In genomic region chr6:28990210-28990609, GRCm38 (mm10) we compare ENCODE assay signal across 27 mouse cellular contexts.
DNase-seq lines count a peak whose midpoint lies in the region; ATAC-seq and TF ChIP-seq lines count a peak whose summit lies in the region.
"Had no signal": no experiment of that assay in that cellular context is flagged by ENCODE, and none has a peak within 500 bp of the region (broad histone marks: within the 10 kb centered on the region; RNA-seq: fewer than 3 reads in every experiment).

No protein-coding gene starts in this region.

- no peaks in the 10 kb centered on the region for H3K9me3 ChIP-seq in lung, embryonic 15.5 days
- no peaks in the 10 kb centered on the region for H3K9me3 ChIP-seq in CH12.LX (replicated peaks; ENCODE audit: low read length)
- H3K9me3 ChIP-seq: embryonic facial prominence, embryonic 10.5 days; embryonic facial prominence, embryonic 15.5 days; limb, embryonic 12.5 days; midbrain, embryonic 15.5 days; neural tube, embryonic 12.5 days had no signal

- TF ChIP-seq RAD21 in CH12.LX (IDR thresholded peaks at IDR 0.05; ENCODE audit: low read depth, low read length) = no peak

- no peak for DNase-seq in lung, postnatal 36 days
- DNase-seq in CD4-positive helper T cell, adult 2 months (ENCODE audit: low read depth, low spot score) = peak; percentile 26
- peak; percentile 88 for DNase-seq in CH12.LX (ENCODE audit: extremely low read depth)
- peak; percentile 5 for DNase-seq in naive thymus-derived CD4-positive, alpha-beta T cell, adult 2 months (ENCODE audit: low read depth)
- DNase-seq in neural tube, embryonic 10.5 days (ENCODE audit: extremely low spot score, low spot score) = no peak
- no peak for DNase-seq in ovary, adult 18-20 months (ENCODE audit: low spot score)
- DNase-seq: adrenal gland, adult 8-10 months; gastrocnemius, adult 2 months; gastrocnemius, postnatal 36 days; heart, adult 18-20 months; kidney, adult 18-20 months; kidney, postnatal 36 days; right cerebral cortex, postnatal 4 days; thymus, adult 2 months; thymus, postnatal 36 days had no signal

- H3K27me3 ChIP-seq in lung, embryonic 15.5 days = no peaks in the 10 kb centered on the region
- no peaks in the 10 kb centered on the region for H3K27me3 ChIP-seq in CH12.LX (replicated peaks)
- H3K27me3 ChIP-seq: embryonic facial prominence, embryonic 15.5 days; limb, embryonic 12.5 days; midbrain, embryonic 15.5 days; neural tube, embryonic 12.5 days had no signal

- dilution Hi-C loops in CH12.LX (cut with MboI; ENCODE audit: extremely low pct_ligation_motif_present, extremely low pct_unique_long_range_greater_than_20kb, low sequenced_read_pairs) = no loop called here

- no peaks in the 10 kb centered on the region for H3K79me2 ChIP-seq in CH12.LX (replicated peaks; ENCODE audit: control insufficient read depth, extremely low read depth, insufficient read depth, poor library complexity, severe bottlenecking)

- H3K27ac ChIP-seq in lung, embryonic 15.5 days = peak overlapping the region; percentile 12; the same call in 1 of the 2 replicates
- H3K27ac ChIP-seq in CH12.LX (ENCODE audit: insufficient read depth, low read depth) = no peak overlapping the region
- H3K27ac ChIP-seq: embryonic facial prominence, embryonic 10.5 days; embryonic facial prominence, embryonic 15.5 days; gastrocnemius, adult 2 months; hindbrain, embryonic 14.5 days; layer of hippocampus, adult 2 months; limb, embryonic 12.5 days; macrophage; midbrain, embryonic 15.5 days; neural tube, embryonic 12.5 days had no signal

- no peak overlapping the region for H3K4me3 ChIP-seq in lung, embryonic 15.5 days
- no peak overlapping the region for H3K4me3 ChIP-seq in CH12.LX (replicated peaks in 1 of 3; ENCODE audit: low read depth in 2 of 3, low read length in 2 of 3, poor library complexity in 1 of 3)
- H3K4me3 ChIP-seq: embryonic facial prominence, embryonic 10.5 days; embryonic facial prominence, embryonic 15.5 days; gastrocnemius, adult 2 months; heart, embryonic 12.5 days; layer of hippocampus, adult 2 months; left cerebral cortex, adult 2 months; limb, embryonic 12.5 days; midbrain, embryonic 15.5 days; neural tube, embryonic 12.5 days had no signal

- no peak for TF ChIP-seq CTCF in CH12.LX (conservative IDR thresholded peaks at IDR 0.05 in 1 of 2, IDR thresholded peaks at IDR 0.05 in 1 of 2; ENCODE audit: low read depth in 2 of 2, low read length in 2 of 2)

- H3K4me1 ChIP-seq in lung, embryonic 15.5 days = no peaks in the 10 kb centered on the region
- H3K4me1 ChIP-seq in CH12.LX (ENCODE audit: control insufficient read depth in 1 of 2, insufficient read depth in 2 of 2) = peaks cover 17 to 29% of the 10 kb centered on the region in 2 experiments
- H3K4me1 ChIP-seq: embryonic facial prominence, embryonic 15.5 days; midbrain, embryonic 15.5 days; neural tube, embryonic 12.5 days had no signal

- ATAC-seq in lung, embryonic 15.5 days (ENCODE audit: borderline replicate concordance, extremely low read depth, low FRiP score, low TSS enrichment) = no peak
- ATAC-seq: midbrain, embryonic 15.5 days had no signal

- TF ChIP-seq EP300 in CH12.LX (IDR thresholded peaks at IDR 0.05; ENCODE audit: low read length) = peak; percentile 95

- 42% methylated on average over 5 of the region's 5 CpGs for WGBS in lung, embryonic 15.5 days

- no peak overlapping the region for H3K9ac ChIP-seq in lung, embryonic 15.5 days
- no peak overlapping the region for H3K9ac ChIP-seq in CH12.LX (ENCODE audit: insufficient read depth, low read depth)
- H3K9ac ChIP-seq: embryonic facial prominence, embryonic 15.5 days; heart, embryonic 12.5 days; hindbrain, embryonic 14.5 days; limb, embryonic 12.5 days; midbrain, embryonic 15.5 days; neural tube, embryonic 12.5 days had no signal

- no peaks in the 10 kb centered on the region for H3K36me3 ChIP-seq in lung, embryonic 15.5 days
- H3K36me3 ChIP-seq in CH12.LX (replicated peaks in 1 of 2; ENCODE audit: control insufficient read depth in 1 of 2, insufficient read depth in 1 of 2, low read length in 1 of 2) = no peaks in the 10 kb centered on the region
- H3K36me3 ChIP-seq: embryonic facial prominence, embryonic 10.5 days; embryonic facial prominence, embryonic 15.5 days; heart, embryonic 12.5 days; limb, embryonic 12.5 days; midbrain, embryonic 15.5 days; neural tube, embryonic 12.5 days had no signal

- TF ChIP-seq POLR2A in CH12.LX (IDR thresholded peaks at IDR 0.05; ENCODE audit: low read depth, low read length) = no peak

- in situ Hi-C loops in CH12.LX (cut with MboI; ENCODE audit: low pct_ligation_motif_present, low pct_unique_long_range_greater_than_20kb, low sequenced_read_pairs) = no loop called here

- no peak overlapping the region; the same call in 1 of the 2 replicates for H3K4me2 ChIP-seq in lung, embryonic 15.5 days
- peak overlapping the region; percentile 55 for H3K4me2 ChIP-seq in CH12.LX (ENCODE audit: insufficient read depth, low read depth, poor library complexity, severe bottlenecking)
- H3K4me2 ChIP-seq: embryonic facial prominence, embryonic 15.5 days; heart, embryonic 12.5 days; hindbrain, embryonic 14.5 days; limb, embryonic 12.5 days; liver, embryonic 11.5 days; midbrain, embryonic 15.5 days; neural tube, embryonic 12.5 days had no signal

TF ChIP-seq in CH12.LX, 34 proteins besides CTCF, POLR2A, EP300 and RAD21:
- TF ChIP-seq SMC3 (IDR thresholded peaks at IDR 0.05; ENCODE audit: low read depth, low read length) (no peak), TCF12 (IDR thresholded peaks at IDR 0.05; ENCODE audit: low read depth, low read length) (peak; percentile 59; the same call in 1 of the 2 replicates), RCOR1 (conservative IDR thresholded peaks at IDR 0.05; ENCODE audit: low read depth, low read length) (peak; percentile 88; the same call in 1 of the 2 replicates), JUND (conservative IDR thresholded peaks at IDR 0.05; ENCODE audit: low read depth, low read length) (peak; percentile 94), E2F4 (IDR thresholded peaks at IDR 0.05; ENCODE audit: insufficient replicate concordance, low read depth, low read length) (no peak), MAFK (IDR thresholded peaks at IDR 0.05; ENCODE audit: insufficient replicate concordance, low read length) (0 out of 2 replicates have a peak, but pooled peaks have one; percentile 29), JUN (IDR thresholded peaks at IDR 0.05; ENCODE audit: insufficient read depth, low read depth, low read length) (peak; percentile 90), SIN3A (IDR thresholded peaks at IDR 0.05; ENCODE audit: low read length) (no peak), TBP (conservative IDR thresholded peaks at IDR 0.05; ENCODE audit: low read depth, low read length) (0 out of 2 replicates have a peak, but pooled peaks have one; percentile 29), ETS1 (conservative IDR thresholded peaks at IDR 0.05; ENCODE audit: low read depth, low read length) (peak; percentile 71), MAX (IDR thresholded peaks at IDR 0.05; ENCODE audit: low read length) (no peak), MYC (IDR thresholded peaks at IDR 0.05; ENCODE audit: low read depth, low read length) (0 out of 2 replicates have a peak, but pooled peaks have one; percentile 21), BHLHE40 (IDR thresholded peaks at IDR 0.05; ENCODE audit: low read depth, low read length) (peak; percentile 66), MEF2A (IDR thresholded peaks at IDR 0.05; ENCODE audit: borderline replicate concordance, low read depth, low read length) (peak; percentile 83), IRF4 (IDR thresholded peaks at IDR 0.05; ENCODE audit: low read depth, low read length) (peak; percentile 97), CHD2 (IDR thresholded peaks at IDR 0.05; ENCODE audit: low read length) (peak; percentile 81)

Comparison
In these comparisons a context has a peak if more than half of its experiments do, and no peak if none do; other contexts are left out.
1. DNase-seq: peak in CD4-positive helper T cell, adult 2 months (single experiment), CH12.LX (single experiment) and naive thymus-derived CD4-positive, alpha-beta T cell, adult 2 months (single experiment); none in lung, postnatal 36 days (single experiment), neural tube, embryonic 10.5 days (single experiment) and ovary, adult 18-20 months (single experiment).